ENCODE assay signal across 8 mouse cellular contexts in the genomic region with DNA sequence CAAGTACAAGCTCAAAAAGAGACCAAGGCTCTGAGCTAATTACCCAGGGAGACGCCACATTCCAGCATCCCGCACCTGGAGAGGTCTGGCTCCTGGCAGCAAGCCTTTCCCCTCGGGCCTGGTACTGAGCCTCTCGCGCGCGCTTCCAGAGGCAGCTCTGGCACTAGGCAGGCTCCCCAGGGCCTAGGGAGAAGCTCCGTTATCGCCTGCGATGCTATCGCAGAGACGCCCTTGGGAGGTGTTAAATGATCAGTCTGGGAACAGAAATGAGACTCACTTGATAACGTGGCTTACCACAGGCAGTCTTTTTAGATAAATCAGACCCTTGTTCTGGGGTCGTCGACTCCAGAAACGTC.
DNase-seq lines count a peak whose midpoint lies in the region; ATAC-seq and TF ChIP-seq lines count a peak whose summit lies in the region.

No protein-coding gene starts in this region.

- ATAC-seq in kidney, postnatal 0 days (replicated peaks; ENCODE audit: low FRiP score, low read depth): peak; percentile 76
- ATAC-seq in embryonic facial prominence, embryonic 11.5 days (replicated peaks; ENCODE audit: insufficient number of reproducible peaks, low FRiP score, low TSS enrichment, low read depth): no peak; the same call in 1 of the 2 replicates
- peak; percentile 80 for ATAC-seq in intestine, embryonic 15.5 days

- 1% methylated on average over 16 of the region's 16 CpGs for WGBS in kidney, postnatal 0 days
- under 1% methylated on average over 16 of the region's 16 CpGs for WGBS in embryonic facial prominence, embryonic 11.5 days
- WGBS in intestine, embryonic 15.5 days: 2% methylated on average over 16 of the region's 16 CpGs

- TF ChIP-seq CTCF in kidney, postnatal 0 days (IDR thresholded peaks at IDR 0.05; ENCODE audit: low read depth): no peak

- H3ac ChIP-seq in myocyte (ENCODE audit: control insufficient read depth, insufficient read length): peak overlapping the region; percentile 94

- no peaks in the 10 kb centered on the region for H3K9me3 ChIP-seq in kidney, postnatal 0 days (replicated peaks; ENCODE audit: low read length)
- H3K9me3 ChIP-seq in embryonic facial prominence, embryonic 11.5 days (replicated peaks; ENCODE audit: control insufficient read depth, low read length): no peaks in the 10 kb centered on the region
- no peaks in the 10 kb centered on the region for H3K9me3 ChIP-seq in intestine, embryonic 15.5 days

- no peak for TF ChIP-seq POLR2A in myocyte (IDR thresholded peaks at IDR 0.05; ENCODE audit: insufficient read length, low read depth)

- H3K4me2 ChIP-seq in kidney, postnatal 0 days (ENCODE audit: low read length): peak overlapping the region; percentile 91
- H3K4me2 ChIP-seq in embryonic facial prominence, embryonic 11.5 days (ENCODE audit: low read depth, low read length): peak overlapping the region; percentile 79
- H3K4me2 ChIP-seq in intestine, embryonic 15.5 days (replicated peaks): peak overlapping the region; percentile 81
- peak overlapping the region; percentile 70 for H3K4me2 ChIP-seq in myocyte (ENCODE audit: low read depth)

- no peaks in the 10 kb centered on the region for H3K27me3 ChIP-seq in kidney, postnatal 0 days (ENCODE audit: insufficient read depth, low read length)
- H3K27me3 ChIP-seq in embryonic facial prominence, embryonic 11.5 days (ENCODE audit: control insufficient read depth, insufficient read depth, low read length): no peaks in the 10 kb centered on the region
- no peaks in the 10 kb centered on the region for H3K27me3 ChIP-seq in intestine, embryonic 15.5 days (replicated peaks)
- no peaks in the 10 kb centered on the region for H3K27me3 ChIP-seq in myocyte (ENCODE audit: control insufficient read depth, insufficient read depth, insufficient read length)

- no peak for DNase-seq in kidney, postnatal 0 days (ENCODE audit: low spot score)
- DNase-seq in kidney, postnatal 10 days: no peak
- DNase-seq in embryonic facial prominence, embryonic 11.5 days (ENCODE audit: low spot score): no peak
- no peak for DNase-seq in embryo, embryonic 10.5 days (ENCODE audit: low spot score)
- DNase-seq in urinary bladder, postnatal 4 days (ENCODE audit: low spot score in 2 of 2): no peak
- no peak for DNase-seq in cerebellum, postnatal 25 days

- H3K9ac ChIP-seq in kidney, postnatal 0 days (ENCODE audit: low read depth, low read length): peak overlapping the region; percentile 85
- H3K9ac ChIP-seq in embryonic facial prominence, embryonic 11.5 days (replicated peaks; ENCODE audit: low read length): peak overlapping the region; percentile 47
- H3K9ac ChIP-seq in intestine, embryonic 15.5 days: peak overlapping the region; percentile 71

- peaks cover 40% of the 10 kb centered on the region for H3K79me2 ChIP-seq in myocyte (ENCODE audit: control insufficient read depth, insufficient read depth)

- peak overlapping the region; percentile 88 for H3K4me3 ChIP-seq in kidney, postnatal 0 days (replicated peaks; ENCODE audit: low read depth, low read length)
- peak overlapping the region; percentile 89 for H3K4me3 ChIP-seq in embryonic facial prominence, embryonic 11.5 days (ENCODE audit: low read depth, low read length)
- peak overlapping the region; percentile 74 for H3K4me3 ChIP-seq in intestine, embryonic 15.5 days (replicated peaks)
- H3K4me3 ChIP-seq in myocyte: peak overlapping the region; percentile 34

- H3K4me1 ChIP-seq in kidney, postnatal 0 days (replicated peaks; ENCODE audit: insufficient read depth, low read length): 0 out of 2 replicates have a peak, but pooled peaks cover 2% of the 10 kb centered on the region
- no peaks in the 10 kb centered on the region for H3K4me1 ChIP-seq in embryonic facial prominence, embryonic 11.5 days (ENCODE audit: control insufficient read depth, insufficient read depth, low read length)
- peaks cover 19% of the 10 kb centered on the region for H3K4me1 ChIP-seq in intestine, embryonic 15.5 days (replicated peaks)

- no peaks in the 10 kb centered on the region for H3K36me3 ChIP-seq in kidney, postnatal 0 days (ENCODE audit: insufficient read depth, low read length)
- no peaks in the 10 kb centered on the region for H3K36me3 ChIP-seq in embryonic facial prominence, embryonic 11.5 days (replicated peaks; ENCODE audit: control insufficient read depth, insufficient read depth, low read depth, low read length)
- no peaks in the 10 kb centered on the region for H3K36me3 ChIP-seq in intestine, embryonic 15.5 days
- H3K36me3 ChIP-seq in myocyte (ENCODE audit: control insufficient read depth, insufficient read depth): no peaks in the 10 kb centered on the region

- H3K27ac ChIP-seq in kidney, postnatal 0 days: peak overlapping the region; percentile 91
- H3K27ac ChIP-seq in embryonic facial prominence, embryonic 11.5 days (replicated peaks; ENCODE audit: low read depth, low read length): no peak overlapping the region
- peak overlapping the region; percentile 79 for H3K27ac ChIP-seq in intestine, embryonic 15.5 days

TF ChIP-seq in myocyte, 11 proteins besides CTCF, POLR2A, EP300 and RAD21:
- no peak for TF ChIP-seq SRF (IDR thresholded peaks at IDR 0.05; ENCODE audit: control insufficient read depth, insufficient read length, low read depth)
- TF ChIP-seq E2F4 (IDR thresholded peaks at IDR 0.05; ENCODE audit: insufficient read depth): no peak
- no peak for TF ChIP-seq MAX (IDR thresholded peaks at IDR 0.05; ENCODE audit: low read depth)
- TF ChIP-seq USF1 (IDR thresholded peaks at IDR 0.05; ENCODE audit: low read depth): no peak
- TF ChIP-seq MYOG (IDR thresholded peaks at IDR 0.05; ENCODE audit: control insufficient read depth in 1 of 3, insufficient read depth in 1 of 3, insufficient read length in 2 of 3, low read depth in 2 of 3): no peak
- TF ChIP-seq POLR2AphosphoS2 (IDR thresholded peaks at IDR 0.05; ENCODE audit: insufficient read length, low read depth): no peak
- no peak for TF ChIP-seq MYOD1 (IDR thresholded peaks at IDR 0.05; ENCODE audit: control insufficient read depth in 1 of 3, insufficient read length in 2 of 3, low read depth in 2 of 3)
- TF ChIP-seq TCF3 (IDR thresholded peaks at IDR 0.05; ENCODE audit: insufficient read length, low read depth): no peak
- no peak for TF ChIP-seq TCF12 (IDR thresholded peaks at IDR 0.05; ENCODE audit: insufficient read depth, poor library complexity, severe bottlenecking)
- no peak for TF ChIP-seq REST (IDR thresholded peaks at IDR 0.05; ENCODE audit: insufficient read depth, insufficient read length)
TF ChIP-seq in myocyte: peak in this region for 0.

Comparison
In these comparisons a context has a peak if more than half of its experiments do, and no peak if none do; other contexts are left out.
1. H3K4me3 ChIP-seq: peak in every context shown above with its lines; median percentile 89 in embryonic facial prominence, embryonic 11.5 days; 88 in kidney, postnatal 0 days; 74 in intestine, embryonic 15.5 days; 34 in myocyte.